Mouse (Mus musculus): ENCODE measurements around the gene Pcif1.
"Not testable (repeated sequence)": the region's sequence is repeated elsewhere in the genome, so short reads cannot be mapped to it uniquely, and the experiment has no call there.

Pcif1 gene

GRCm38 (mm10) chr2:164879228-164879567, at the start of gene Pcif1:
Gene Pcif1, plus strand, starts transcription at chr2:164879304.
- DNase-seq (ENCODE audit: low read depth, low spot score) = peak; percentile 91

- no peak for DNase-seq (ENCODE audit: low read depth, low spot score)
Observed at GRCm38 (mm10) chr2:164831029-164831428, 48.1 kb upstream of the Pcif1 start.

GRCm38 (mm10) chr2:164832032-164832747, 46.9 kb upstream of the Pcif1 start:
- no peak for DNase-seq (ENCODE audit: low read depth, low spot score)

GRCm38 (mm10) chr2:164832748-164833301, 46.3 kb upstream of the Pcif1 start, which contains the start of gene Ctsa:
Gene Ctsa, plus strand, starts transcription at chr2:164832873.
- peak; percentile 71 for DNase-seq (ENCODE audit: low read depth, low spot score)

- DNase-seq (ENCODE audit: low read depth, low spot score) = peak; percentile 96
Observed at GRCm38 (mm10) chr2:164833314-164833959, 45.7 kb upstream of the Pcif1 start, which contains the start of gene Neurl2. Gene Neurl2, minus strand, starts transcription at chr2:164833456.

GRCm38 (mm10) chr2:164834531-164834930, 44.6 kb upstream of the Pcif1 start:
- DNase-seq (ENCODE audit: low read depth, low spot score) = no peak

GRCm38 (mm10) chr2:164835164-164835563, 43.9 kb upstream of the Pcif1 start:
- DNase-seq (ENCODE audit: low read depth, low spot score) = no peak

- DNase-seq (ENCODE audit: low read depth, low spot score) = peak; percentile 63
Observed at GRCm38 (mm10) chr2:164845782-164846181, 33.3 kb upstream of the Pcif1 start.

- DNase-seq (ENCODE audit: low read depth, low spot score) = no peak
Observed at GRCm38 (mm10) chr2:164850061-164850460, 29.0 kb upstream of the Pcif1 start.

- not testable (repeated sequence) for DNase-seq (ENCODE audit: low read depth, low spot score)
Observed at GRCm38 (mm10) chr2:164855572-164855971, 23.5 kb upstream of the Pcif1 start.

GRCm38 (mm10) chr2:164856309-164857100, 22.6 kb upstream of the Pcif1 start:
- peak; percentile 91 for DNase-seq (ENCODE audit: low read depth, low spot score)

GRCm38 (mm10) chr2:164857101-164857821, 21.8 kb upstream of the Pcif1 start, which contains the start of gene Pltp:
Gene Pltp, minus strand, starts transcription at chr2:164857711.
- DNase-seq (ENCODE audit: low read depth, low spot score) = peak; percentile 96

GRCm38 (mm10) chr2:164857842-164858553, 21.1 kb upstream of the Pcif1 start:
- peak; percentile 83 for DNase-seq (ENCODE audit: low read depth, low spot score)

- DNase-seq (ENCODE audit: low read depth, low spot score) = no peak
Observed at GRCm38 (mm10) chr2:164859155-164859554, 19.9 kb upstream of the Pcif1 start.

GRCm38 (mm10) chr2:164859640-164860432, 19.3 kb upstream of the Pcif1 start:
- DNase-seq (ENCODE audit: low read depth, low spot score) = peak; percentile 62

- DNase-seq (ENCODE audit: low read depth, low spot score) = no peak
Observed at GRCm38 (mm10) chr2:164861094-164861493, 18.0 kb upstream of the Pcif1 start.

- no peak for DNase-seq (ENCODE audit: low read depth, low spot score)
Observed at GRCm38 (mm10) chr2:164862179-164862861, 16.8 kb upstream of the Pcif1 start.

GRCm38 (mm10) chr2:164863411-164863810, 15.7 kb upstream of the Pcif1 start:
- peak; percentile 46 for DNase-seq (ENCODE audit: low read depth, low spot score)

GRCm38 (mm10) chr2:164864593-164864992, 14.5 kb upstream of the Pcif1 start:
- no peak for DNase-seq (ENCODE audit: low read depth, low spot score)

All from R1 (cell line).